Mouse (Mus musculus) left cerebral cortex, adult 11 months (tissue): Measurements from ENCODE around the gene Gprasp1.
A peak's percentile ranks its signal among the peaks of the same experiment; 100 is the strongest.
"Not testable (repeated sequence)": the region's sequence is repeated elsewhere in the genome, so short reads cannot be mapped to it uniquely, and the experiment has no call there.

Experiments used
- DNase-seq: peaks from one replicate; pipeline ENCODE4 v3.0.0; 2022; ENCODE audit warnings: low spot score

Gprasp1 gene

GRCm38 (mm10) chrX:135837896-135838295 is 95.4 kb downstream of the Gprasp1 start:
- no peak for DNase-seq

GRCm38 (mm10) chrX:135838521-135839360 is 96.2 kb downstream of the Gprasp1 start, which contains the start of gene Gprasp2:
Gene Gprasp2 (plus strand): TSS chrX:135839034.
- DNase-seq = peak; percentile 42

GRCm38 (mm10) chrX:135839397-135840391 is 97.2 kb downstream of the Gprasp1 start:
- DNase-seq = not testable (repeated sequence)
